Mouse (Mus musculus): ENCODE results near the gene Adgre5.

Gene Adgre5

DNA sequence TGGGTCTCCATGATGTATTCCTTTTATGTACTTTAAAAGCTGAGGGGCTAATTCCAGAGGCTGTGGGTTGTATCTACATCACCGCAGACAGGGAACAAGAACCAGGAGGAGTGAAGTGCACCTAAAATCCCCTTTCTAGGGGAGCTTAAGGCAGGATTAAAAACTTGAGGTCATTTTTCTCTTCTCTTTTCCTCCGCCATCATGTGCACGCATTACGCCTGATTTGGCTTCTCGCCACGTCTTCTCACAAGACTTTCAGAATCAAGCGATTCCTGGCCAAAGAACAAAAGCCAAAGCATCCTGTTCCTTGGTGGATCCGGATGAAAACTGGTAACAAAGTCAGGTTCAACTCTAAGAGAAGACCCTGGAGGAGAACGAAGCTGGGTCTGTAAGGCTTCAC, 8.1 kb upstream of the Adgre5 start:
- peak; percentile 91 for DNase-seq

DNA sequence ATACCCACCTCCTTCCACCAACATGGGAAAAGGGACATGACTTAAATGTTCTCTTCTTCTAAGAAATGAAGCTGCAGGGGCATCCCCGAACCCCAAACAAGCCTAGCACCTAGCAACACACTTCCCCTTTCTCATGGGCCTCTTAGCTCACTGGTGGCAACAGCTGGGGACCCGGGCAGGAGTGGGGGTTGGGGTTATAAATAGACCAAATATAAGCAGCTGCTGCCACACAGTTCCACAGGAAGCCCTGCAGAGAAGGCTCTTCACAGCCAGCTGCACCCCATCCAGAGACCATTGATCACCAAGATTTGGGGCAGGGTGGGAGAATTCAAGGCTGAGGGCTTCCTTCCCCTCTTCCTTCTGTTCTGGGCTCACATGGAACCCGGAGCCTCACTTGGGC, 7.6 kb upstream of the Adgre5 start:
- DNase-seq = peak; percentile 99

DNA sequence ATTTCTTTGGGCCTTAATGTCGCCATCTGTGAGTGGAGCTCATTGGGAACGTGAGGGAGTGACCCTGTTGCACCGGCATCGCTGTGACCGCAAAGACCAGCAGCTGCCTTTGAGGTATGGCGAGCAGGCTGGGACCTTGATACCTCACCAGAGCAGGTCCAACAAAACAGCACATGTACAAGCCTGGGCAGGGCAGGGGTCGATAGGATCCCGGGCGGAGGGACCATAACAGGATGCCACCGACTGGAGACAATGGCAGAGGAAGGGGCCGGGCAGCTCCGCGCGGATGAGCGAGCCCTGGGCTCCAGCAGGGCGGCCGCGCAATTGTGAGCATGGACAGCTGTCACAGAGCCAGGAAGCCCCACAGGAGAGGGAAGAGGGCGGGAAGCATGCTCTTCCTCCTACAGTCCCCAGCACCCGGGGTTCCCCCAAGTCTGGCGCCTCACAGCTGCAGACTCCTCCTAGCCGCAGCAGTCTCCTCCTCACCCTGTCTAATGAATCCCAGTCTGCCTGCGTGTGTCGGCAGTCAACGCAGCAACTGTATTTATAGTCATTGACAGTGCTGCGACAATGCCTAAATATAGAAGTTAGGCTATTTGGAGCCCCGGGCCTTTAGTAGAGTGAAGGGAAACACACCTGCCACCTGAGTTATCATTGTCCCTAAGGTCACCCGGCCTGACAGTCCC, 6.7 kb upstream of the Adgre5 start:
- DNase-seq = peak; percentile 99

DNA sequence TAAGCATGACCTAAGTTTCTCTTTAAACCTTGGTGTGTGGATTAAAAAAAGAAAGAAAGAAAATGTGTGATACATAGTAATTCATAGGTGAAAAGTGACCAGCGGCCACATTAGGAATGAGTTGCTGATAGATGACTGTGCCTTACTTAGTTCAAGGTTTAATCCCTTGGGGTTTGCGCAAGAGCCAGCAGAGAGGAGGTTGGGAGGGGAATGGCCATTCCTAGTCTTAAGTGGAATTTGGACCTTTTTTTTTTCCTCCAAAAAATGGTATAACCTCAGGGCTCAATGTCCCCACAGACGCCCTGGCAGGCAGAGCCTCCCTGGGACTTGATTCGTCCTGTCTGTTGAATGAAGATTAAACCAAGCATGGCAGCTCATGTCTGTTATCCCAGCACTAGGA, 2.9 kb upstream of the Adgre5 start:
- no peak for DNase-seq

DNA sequence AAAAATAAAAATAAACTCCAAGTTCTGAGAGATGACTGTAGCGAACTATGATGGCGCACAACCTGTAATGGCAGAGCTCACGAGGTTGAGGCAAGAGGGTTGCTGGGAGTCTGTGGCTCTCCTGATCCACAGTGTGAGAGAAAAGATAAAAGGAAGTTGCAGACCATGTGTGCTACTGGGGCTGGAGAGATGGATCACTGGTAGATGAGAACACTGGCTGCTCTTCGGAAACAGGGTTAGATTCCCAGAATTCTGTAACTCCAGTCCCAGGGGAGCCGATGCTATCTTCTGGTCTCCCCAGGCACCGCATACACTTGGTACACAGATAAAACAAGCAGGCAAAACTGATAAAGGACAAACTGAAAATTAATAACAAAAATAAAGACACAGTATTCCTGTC, 1.8 kb upstream of the Adgre5 start:
- DNase-seq = peak; percentile 90

DNA sequence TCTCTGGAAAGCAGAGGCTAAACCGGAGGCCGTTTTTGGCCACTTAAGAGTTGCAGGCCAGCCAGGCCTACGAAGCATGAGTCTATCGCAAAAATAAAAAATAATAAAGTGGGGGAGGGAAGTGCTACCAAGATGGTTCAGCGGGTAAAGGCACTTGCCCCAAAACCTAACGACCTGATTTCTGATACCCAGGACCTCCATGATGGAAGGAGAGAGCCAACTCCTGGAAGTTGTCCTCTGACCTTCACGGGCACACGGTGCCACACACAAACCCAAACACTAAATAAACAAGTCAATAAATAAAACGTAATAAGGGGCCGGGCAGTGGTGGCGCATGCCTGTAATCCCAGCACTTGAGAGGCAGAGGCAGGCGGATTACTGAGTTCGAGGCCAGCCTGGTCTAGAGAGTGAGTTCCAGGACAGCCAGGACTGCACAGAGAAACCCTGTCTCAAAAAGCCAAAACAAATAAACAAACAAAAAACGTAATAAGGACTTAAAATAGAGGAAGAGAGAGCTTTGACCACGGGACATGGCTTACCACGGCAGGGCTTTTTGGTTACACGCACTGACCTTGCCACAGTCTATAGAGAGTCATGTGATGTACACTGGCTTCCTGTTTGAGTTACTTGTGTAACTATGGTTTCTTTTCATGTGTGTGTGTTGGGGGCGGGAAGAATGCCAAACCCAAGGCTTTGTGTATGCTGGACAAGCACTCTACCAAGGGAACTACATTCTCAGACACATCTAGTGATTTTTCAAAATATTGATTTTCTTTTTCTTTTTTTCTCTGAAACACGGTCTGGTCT, 926 bp upstream of the Adgre5 start:
- peak; percentile 96 for DNase-seq

DNA sequence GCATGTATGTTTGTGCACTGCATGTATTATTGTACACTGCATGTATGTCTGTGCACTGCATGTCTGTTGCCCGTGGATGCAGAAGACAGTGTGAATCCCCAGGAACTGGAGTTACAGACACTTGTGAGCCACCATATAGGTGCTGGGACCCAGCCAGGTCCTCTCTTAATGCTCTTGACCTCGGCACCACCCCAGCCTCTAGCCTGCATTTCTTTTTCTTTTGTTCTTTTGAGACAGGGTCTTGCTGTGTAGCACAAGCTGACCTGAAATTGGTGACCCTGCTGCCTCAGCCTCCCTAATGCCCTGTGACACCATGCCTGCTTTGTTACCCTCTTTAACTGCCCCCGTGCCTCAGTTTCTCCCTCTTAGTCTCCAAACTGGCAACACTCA, 545 bp downstream of the Adgre5 start:
- DNase-seq = no peak

DNA sequence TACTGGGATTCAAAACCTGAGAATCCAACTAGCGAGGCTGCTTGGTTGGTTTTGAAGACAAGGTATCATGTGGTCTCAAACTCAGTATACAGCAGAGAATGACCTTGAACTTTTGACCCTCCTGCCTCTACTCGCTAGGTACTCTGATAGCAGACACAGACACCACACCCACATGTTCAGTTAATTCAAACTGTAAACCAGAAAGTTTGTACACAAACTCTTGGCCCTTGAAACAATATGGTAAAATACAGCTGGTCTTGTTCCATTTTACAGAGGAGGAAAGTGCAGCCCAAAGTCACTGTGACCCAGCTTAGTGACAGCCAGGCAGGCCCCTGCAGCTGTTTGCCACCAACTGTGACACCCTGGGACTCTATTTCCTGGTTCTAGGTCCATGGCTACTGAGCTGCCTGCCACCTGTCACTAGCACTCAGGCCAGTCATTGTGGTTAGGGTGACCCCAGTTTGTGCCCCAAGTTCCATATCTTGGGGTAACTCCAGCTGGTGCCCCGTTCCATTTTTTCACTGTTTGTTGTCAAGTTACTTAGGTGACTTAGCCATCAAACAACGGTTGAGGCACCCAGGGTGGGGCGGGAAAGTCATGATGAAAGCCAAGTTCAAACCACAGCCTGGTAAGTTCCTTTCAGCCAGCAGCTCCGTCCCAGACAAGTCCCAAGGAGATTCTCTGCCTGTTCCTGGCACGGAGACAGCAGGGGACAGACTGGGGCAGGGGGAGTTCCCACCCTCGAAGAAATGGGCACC, 1.2 kb downstream of the Adgre5 start:
- DNase-seq = peak; percentile 96

DNA sequence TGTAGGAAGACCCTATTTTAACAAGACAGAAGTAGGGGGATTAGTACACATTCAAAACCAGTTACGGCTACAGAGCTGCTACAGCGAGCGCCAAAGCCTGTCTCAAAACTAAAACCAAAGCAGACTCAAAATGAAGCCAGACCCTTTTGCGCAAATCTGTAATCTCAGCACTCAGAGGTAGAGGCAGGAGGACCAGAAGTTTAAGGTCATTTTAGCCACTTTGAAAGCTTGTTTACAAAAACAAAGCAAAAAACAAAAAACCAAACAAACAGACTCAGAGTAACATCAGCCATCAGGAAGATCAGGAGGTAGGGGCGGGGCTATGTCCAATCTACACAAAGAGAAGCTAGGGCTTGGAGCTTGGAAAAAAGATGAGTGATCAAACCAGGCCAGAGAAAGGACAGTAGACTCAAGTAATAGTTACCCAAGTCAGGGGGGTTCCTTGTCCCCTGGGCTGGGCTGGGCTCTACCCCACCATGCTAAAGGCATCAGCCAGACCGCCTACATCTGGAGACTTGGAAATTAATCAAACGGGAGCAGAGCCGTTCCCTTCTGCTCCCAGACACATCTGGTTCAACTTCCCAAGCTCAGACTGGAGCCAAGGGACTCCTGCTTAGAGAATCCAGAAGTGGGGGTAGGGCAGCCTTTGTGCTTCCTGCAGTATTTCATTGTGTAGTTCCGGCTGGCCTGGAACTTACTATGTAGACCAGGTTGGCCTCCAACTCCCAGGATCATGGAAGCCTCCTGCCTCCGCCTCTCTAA, 2.0 kb downstream of the Adgre5 start:
- DNase-seq = peak; percentile 98

DNA sequence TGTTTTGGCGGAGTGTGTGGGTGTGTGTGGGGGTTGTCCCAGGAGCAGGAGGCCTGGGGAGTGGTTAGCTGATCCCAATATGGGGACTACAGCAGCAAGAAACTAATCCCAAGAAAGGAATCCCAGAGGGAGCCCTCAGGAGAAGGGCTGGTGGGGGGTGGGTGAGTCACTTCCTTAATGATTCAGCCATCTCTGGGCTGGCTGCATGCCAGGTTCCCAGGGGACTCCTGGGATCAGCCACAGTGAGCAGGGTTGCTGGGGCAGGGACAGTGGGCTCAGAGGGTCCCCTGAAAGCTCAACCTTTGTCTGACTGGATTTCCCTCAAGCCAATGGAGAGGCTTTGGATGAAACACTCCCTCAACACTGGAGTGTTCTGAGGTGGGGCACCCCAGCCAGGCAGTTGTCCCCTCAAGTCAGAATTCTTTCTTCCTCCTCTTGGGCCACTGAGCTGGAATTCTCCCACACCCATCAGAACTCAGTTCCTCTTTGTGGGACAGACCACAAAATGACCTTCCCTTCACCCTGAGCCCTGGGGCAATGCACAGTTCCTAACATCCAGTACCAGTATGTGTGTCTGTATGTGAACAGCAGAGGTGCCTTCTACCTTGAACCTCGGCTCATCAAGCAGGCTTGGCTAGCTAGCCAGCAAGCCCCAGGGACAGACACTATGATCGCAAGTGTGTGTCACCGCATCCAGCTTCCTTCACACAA, 3.1 kb downstream of the Adgre5 start:
- DNase-seq = peak; percentile 99

DNA sequence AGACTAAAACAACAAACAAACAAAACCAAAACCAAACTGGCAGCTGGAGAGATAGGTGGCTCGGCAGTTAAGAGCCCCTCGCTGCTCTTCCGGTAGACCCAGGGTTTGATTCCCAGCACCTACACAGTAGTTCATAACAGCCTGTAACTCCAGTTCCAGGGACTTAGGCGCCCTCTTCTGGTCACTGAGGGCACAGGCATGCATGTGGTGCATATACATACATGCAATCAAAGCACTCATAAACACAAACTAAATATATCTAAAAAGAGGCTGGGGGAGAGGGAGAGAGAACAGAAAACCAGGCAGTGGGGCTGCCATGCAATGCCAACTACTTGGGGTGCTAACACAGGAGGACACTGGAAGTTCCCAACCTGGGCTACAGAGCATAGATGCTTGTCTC, 3.8 kb downstream of the Adgre5 start:
- DNase-seq = peak; percentile 91

DNA sequence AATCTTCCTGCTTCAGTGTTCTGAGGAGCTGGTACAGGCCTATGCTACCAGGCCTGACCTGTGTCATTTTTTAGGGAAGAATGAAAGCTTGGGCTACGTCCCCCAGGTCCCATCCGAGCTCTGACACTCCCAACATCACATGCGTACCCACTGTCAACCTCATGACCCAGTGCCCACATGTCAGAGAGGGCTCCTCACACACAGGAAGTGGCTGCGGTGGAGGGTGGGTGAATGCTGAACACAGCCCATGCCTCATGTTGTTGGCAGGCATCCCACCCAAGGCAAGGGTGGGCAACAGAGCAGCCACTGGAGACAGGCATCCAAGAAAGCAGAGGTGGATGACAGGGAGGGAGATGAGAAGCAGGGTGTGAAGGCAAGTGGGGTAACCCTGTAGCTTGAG, 4.4 kb downstream of the Adgre5 start:
- DNase-seq = peak; percentile 97

DNA sequence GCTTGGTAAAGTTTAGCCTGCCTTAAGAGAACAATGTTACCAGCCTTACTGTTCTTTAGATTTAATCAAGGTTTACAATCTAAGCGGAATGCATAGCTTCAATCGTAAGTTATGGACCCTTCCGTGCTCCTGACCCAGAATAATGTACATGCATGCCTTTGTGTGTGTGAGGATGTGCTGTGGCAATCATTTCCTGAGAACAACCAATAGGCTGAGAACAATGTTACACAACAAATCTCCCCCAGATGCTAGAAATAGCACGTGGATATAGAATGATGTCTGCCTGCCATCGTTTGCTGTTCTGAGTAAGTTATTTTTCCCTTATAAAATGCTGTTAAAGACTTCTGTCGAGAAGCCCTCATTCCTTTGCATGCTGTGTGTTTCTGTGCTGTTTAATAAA, 8.2 kb downstream of the Adgre5 start:
- DNase-seq = no peak

DNA sequence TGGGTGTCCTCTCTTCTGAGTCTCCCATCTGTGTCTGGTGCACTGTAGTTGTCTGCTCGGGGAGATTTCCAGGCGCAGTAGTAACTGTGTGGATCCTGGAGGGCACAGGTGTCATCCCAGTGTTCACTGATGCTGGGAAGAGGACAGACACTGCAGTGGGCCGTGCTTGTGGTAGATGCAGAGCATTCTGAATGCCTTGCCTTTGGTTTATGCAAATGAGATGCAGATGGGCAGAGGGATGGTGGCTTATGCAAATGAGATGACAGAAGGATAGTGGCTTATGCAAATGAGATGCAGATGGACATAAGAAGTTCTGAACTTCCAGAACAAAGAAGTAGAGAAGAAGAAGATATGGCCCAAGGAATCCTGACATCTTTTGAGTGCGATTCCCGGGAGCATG, 9.2 kb downstream of the Adgre5 start:
- no peak for DNase-seq

DNA sequence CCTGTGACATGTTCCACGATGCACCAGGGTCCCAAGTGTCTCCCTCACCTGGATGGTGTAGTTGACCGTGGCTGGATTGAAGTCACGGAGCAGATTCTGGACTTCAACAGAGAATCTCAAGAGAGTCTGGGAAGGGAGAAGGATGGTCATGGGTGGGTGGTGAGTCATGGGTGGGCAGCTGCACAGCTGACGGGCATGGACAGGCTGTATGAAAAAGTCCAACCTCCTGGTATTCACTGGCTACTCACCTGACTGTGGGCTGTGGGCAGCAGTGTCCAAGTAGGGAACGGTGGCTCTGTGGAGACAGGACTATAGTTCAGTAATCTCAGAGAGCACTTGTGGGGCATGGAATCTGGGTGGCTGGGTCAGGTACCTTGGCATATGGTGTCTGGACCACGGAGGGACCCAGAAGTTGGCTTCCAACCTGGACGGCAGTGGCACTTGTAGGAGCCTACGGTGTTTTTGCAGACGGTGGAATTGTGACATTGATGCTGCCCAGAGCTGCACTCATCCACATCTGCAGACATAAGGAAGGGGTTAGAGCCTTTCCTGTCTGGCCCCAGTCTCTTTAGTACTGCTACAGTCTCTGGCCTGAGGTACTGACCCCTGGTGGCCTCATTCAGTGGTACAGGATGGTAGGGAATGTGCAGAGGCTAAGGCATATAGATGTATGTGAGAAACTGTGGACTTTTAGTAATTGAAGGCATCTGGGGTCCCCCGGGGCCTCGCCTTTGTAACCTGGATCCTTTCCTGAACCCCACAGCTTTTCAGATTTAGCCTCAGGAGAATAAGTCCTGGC, 11.9 kb downstream of the Adgre5 start:
- no peak for DNase-seq

DNA sequence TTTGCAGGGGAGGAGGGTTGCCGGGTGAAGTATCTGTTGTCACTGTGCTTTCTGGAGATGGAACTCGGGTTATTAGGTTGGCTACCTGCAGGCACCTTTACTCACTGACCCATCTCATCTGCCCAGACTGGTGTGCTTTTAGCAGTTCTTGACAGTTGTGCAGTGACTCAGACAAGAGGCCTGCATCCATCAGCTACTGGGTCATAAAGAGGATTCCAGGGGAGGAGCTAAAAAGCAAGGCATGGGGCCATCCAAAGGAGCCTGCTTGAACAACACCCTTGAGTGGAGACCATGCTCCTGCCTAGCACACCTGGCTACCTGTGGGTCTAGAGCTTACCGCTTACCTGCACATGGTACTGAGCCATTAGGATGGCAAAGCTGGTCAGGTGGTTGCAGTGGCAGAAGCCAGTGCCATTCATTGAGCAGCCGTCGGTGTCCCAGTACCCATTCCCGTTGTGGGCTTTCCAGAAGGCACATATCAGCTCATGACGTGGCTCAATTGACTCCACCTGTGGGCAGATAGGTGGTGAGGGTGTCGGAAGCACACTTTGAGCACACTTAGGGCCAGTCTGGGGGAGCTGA, 15.5 kb downstream of the Adgre5 start:
- DNase-seq = peak; percentile 92

DNA sequence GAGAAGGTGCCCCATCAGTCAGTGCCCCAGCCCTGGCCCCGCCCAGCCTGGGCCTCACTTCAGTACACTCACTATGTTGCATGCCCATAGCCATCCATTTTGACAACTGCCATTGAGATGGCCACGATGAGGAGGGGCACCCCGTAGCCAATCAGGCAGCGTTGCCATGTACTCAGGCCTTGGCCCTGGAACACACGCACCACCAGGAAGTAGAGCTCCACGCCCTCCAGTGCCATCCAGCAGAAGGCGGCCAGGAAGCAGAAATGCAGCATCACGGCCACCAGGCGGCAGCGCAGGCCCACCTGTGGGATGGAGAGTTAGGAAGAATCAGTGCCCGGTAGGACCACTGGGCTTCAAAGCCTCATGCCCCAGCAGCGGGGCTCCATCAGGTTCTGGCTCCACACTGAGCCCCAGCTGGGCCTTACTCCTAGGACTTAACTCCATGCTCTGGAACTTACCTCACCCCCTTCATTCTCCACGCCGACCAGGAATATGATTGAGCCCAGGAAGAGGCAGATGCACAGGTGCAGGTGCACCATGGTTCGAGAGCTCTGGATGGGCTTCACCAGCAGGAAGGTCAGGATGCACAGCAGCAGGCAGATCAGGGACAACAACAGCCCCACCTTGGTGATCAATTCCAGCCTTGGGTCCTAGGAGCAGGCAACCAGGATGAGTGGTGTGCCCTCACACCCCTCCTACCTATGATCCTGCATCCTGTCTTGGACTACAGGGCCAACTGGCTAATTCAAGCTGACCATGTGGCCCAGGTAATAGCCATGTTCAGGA, 16.2 kb downstream of the Adgre5 start:
- peak; percentile 98 for DNase-seq

DNA sequence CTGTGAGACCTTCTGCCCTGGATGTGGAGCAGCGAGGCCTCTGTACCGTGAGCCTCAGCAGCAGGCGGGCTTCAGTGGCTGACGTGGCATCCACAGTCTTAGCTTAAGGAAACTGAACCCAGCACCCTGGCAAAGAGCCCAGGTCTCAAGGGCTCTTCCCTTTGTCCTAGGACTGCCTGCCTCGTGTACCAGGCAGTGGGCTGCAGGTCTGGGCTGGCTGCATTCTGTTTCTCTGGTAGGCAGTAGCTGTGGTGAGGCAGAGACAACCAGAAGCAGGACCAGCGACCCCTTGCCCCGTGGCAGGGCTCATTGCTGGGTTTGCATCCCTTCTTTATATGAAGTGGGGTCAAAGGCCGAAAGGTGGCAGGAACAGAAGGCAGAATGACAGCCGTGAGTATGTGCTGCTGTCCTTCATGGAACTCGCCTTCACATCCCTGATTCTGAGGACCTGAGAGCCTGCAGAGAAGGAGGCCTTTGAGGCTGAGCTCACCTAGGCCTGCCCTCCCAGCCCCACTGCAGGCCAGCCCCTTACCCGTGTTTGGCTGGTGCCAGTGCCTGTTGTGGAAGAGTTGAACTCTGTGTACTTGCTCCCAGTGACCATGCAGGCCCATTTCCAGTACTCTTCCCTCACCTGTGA, 17.6 kb downstream of the Adgre5 start:
- DNase-seq = peak; percentile 90

DNA sequence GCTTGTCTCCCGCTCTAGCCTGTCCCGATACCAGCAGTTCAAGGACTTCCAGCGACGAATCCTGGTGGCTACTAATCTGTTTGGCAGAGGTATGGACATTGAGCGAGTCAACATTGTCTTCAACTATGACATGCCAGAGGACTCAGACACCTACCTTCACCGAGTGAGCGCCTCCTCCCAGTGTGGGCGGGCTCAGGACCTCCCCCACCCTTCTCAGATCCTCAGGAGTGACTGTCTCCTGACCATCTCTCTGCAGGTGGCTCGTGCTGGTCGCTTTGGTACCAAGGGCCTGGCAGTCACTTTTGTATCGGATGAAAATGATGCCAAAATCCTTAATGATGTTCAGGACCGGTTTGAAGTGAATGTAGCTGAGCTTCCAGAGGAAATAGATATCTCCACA, 18.5 kb downstream of the Adgre5 start:
- peak; percentile 91 for DNase-seq
